Mouse (Mus musculus): ENCODE data around the gene Dnah11.

GRCm38 (mm10) chr12:117857023-117857422 is 341.8 kb downstream of the Dnah11 start:
- TF ChIP-seq POLR2A (IDR thresholded peaks at IDR 0.05; ENCODE audit: control insufficient read depth in 1 of 2, insufficient read depth in 1 of 2, low read depth in 1 of 2, low read length in 2 of 2, poor library complexity in 1 of 2) (no peak), CTCF (IDR thresholded peaks at IDR 0.05 in 2 of 3, conservative IDR thresholded peaks at IDR 0.05 in 1 of 3; ENCODE audit: control insufficient read depth in 1 of 3, insufficient read depth in 1 of 3, low read depth in 2 of 3, low read length in 3 of 3, poor library complexity in 1 of 3, severe bottlenecking in 1 of 3) (no peak), MAFK (IDR thresholded peaks at IDR 0.05; ENCODE audit: borderline replicate concordance, low read depth, low read length) (no peak), CHD2 (IDR thresholded peaks at IDR 0.05; ENCODE audit: low read length) (no peak), ZMIZ1 (IDR thresholded peaks at IDR 0.05; ENCODE audit: low read depth, low read length) (no peak), GATA1 (IDR thresholded peaks at IDR 0.05; ENCODE audit: low read depth, low read length) (no peak), ZC3H11A (IDR thresholded peaks at IDR 0.05; ENCODE audit: low read depth, low read length) (no peak), USF1 (IDR thresholded peaks at IDR 0.05; ENCODE audit: low read depth, low read length) (no peak)
